In genomic region chr6:146577310-146578109, GRCm38 (mm10) we compare ENCODE assay signal across 8 mouse cellular contexts. TPM values are rescaled to one million over a fixed set of nuclear protein-coding genes. Genes with fewer than 3 reads are reported as not detected.
DNase-seq lines count a peak whose midpoint lies in the region; ATAC-seq lines count a peak whose summit lies in the region.

Gene Ints13 (minus strand): TSS chr6:146577835.

- peak within 1 kb of the TSS; percentile 98 for H3K27ac ChIP-seq in hindbrain, embryonic 15.5 days (replicated peaks)

- H3K9ac ChIP-seq in hindbrain, embryonic 15.5 days: peak within 1 kb of the TSS; percentile 82

- ATAC-seq in hindbrain, embryonic 15.5 days (ENCODE audit: low FRiP score, low read depth): peak; percentile 96

- H3K4me3 ChIP-seq in hindbrain, embryonic 15.5 days: peak within 1 kb of the TSS; percentile 97

- WGBS in hindbrain, embryonic 15.5 days: under 1% methylated on average over 77 of the region's 77 CpGs

- no peaks in the 10 kb centered on the region for H3K9me3 ChIP-seq in hindbrain, embryonic 15.5 days

- H3K36me3 ChIP-seq in hindbrain, embryonic 15.5 days: no peaks in the 10 kb centered on the region

- H3K4me1 ChIP-seq in hindbrain, embryonic 15.5 days (replicated peaks): peaks cover 37% of the 10 kb centered on the region

- peak; percentile 98 for DNase-seq in T-cell, adult 2 months (ENCODE audit: low spot score)
- DNase-seq in cerebellum, postnatal 36 days: peak; percentile 95 to 97
- peak; percentile 96 for DNase-seq in frontal cortex, postnatal 36 days (ENCODE audit: low spot score in 2 of 2)
- DNase-seq in left cerebral cortex, adult 11 months (ENCODE audit: low spot score): peak; percentile 96
- peak; percentile 98 to 99 for DNase-seq in lung, postnatal 4 days
- peak; percentile 97 for DNase-seq in retina, postnatal 7 days (ENCODE audit: low read depth, low spot score)
- peak; percentile 91 for DNase-seq in urinary bladder, adult 2 months (ENCODE audit: low spot score)

- H3K27me3 ChIP-seq in hindbrain, embryonic 15.5 days: no peaks in the 10 kb centered on the region

- H3K4me2 ChIP-seq in hindbrain, embryonic 15.5 days: peak within 1 kb of the TSS; percentile 81

RNA-seq across cellular contexts. Expression of gene Ints13, which starts in this region (rescaled TPM):
- 43.9 and 47.3 TPM in 2 replicates for polyA plus RNA-seq in hindbrain, embryonic 15.5 days (2015; fragmentation: Nextera tagmentation; extraction: Ambion mirVana)
- polyA plus RNA-seq in urinary bladder, adult 2 months (2012; rRNA removed): 48.0 and 54.4 TPM in 2 replicates

Comparison
In these comparisons a context has a peak if more than half of its experiments do, and no peak if none do; other contexts are left out.
1. Peak in every context shown above with its lines: DNase-seq, ATAC-seq, H3K4me3 ChIP-seq and H3K27ac ChIP-seq.